Mouse (Mus musculus): ENCODE results near the gene Rai2. TPM values are rescaled to one million over a fixed set of nuclear protein-coding genes. Genes with fewer than 3 reads are reported as not detected.

The Rai2 gene
- not detected in 2 replicates for total RNA-seq (2017)

- ATAC-seq (ENCODE audit: extremely low read depth, insufficient number of reproducible peaks, low FRiP score, poor library complexity, severe bottlenecking): no peak
Measured at GRCm38 (mm10) chrX:161716865-161717763, at the start of gene Rai2. TSS of gene Rai2 (plus strand) at chrX:161717069.

DNA sequence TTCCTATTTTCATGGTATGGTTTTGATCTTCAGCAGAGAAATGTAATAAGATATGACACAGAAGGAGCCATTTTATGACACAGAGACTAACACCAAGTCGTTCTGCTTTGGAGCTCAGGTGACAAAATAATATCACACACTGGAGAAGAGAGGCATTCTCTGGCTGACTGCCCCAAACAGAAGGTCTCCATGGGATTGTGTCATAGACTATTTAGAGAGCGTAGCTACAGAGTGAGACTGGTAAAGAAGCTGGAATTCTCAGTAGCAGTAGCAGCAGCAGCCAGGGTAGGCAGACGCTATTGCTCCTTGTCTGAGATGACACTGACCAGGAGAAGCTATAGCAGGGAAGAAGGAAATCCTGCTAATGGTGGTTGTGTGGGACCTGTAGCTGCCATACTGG lies 27.5 kb upstream of the Rai2 start:
- no peak for ATAC-seq (ENCODE audit: extremely low read depth, insufficient number of reproducible peaks, low FRiP score, poor library complexity, severe bottlenecking)

DNA sequence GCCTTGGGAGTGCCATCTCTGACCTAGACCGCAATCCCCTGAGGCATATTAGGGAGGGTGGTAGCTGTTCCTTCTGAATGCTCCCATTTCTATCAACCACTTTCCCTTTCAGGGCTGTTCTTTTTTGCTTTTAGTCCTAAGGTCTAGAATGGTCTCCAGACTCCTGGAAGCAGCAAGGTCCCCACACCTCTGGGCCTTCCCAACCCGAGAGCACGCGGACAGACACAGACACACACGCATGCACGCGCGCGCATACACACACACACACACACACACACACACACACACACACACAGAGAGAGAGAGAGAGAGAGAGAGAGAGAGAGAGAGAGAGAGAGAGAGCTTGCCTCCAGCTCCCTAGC lies 385 bp upstream of the Rai2 start:
- no peak for ATAC-seq (ENCODE audit: extremely low read depth, insufficient number of reproducible peaks, low FRiP score, poor library complexity, severe bottlenecking)

DNA sequence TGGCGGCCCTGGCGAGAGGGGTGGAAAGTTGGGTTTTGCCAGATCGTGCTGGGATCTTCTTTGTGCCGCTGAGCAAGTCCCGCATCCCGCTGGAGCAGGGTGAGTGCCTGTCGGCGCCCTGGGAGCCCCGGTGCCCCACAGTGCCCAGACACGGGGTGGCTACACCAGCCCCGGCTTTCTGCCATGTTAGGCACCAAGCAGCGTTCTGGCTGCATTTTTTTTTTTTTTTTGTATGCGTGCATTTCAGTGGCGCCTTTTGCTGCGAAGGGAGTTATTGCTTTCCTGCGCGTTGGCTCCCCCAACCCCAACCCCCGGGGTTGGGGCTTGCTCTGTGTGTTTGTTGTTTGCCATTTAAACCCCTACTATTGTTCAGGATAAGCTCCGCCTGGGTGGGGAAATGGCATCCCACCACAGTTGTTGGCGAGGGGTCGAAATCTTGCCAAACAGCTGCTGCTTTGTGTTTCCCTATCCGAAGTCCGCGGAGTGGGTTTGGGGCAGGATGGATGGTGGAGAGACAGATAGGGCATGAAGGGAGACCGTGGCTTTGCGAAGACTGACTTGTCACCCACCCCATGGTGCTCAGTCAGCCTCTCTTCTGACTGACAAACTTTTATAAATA lies 1.0 kb downstream of the Rai2 start:
- ATAC-seq (ENCODE audit: extremely low read depth, insufficient number of reproducible peaks, low FRiP score, poor library complexity, severe bottlenecking): no peak

DNA sequence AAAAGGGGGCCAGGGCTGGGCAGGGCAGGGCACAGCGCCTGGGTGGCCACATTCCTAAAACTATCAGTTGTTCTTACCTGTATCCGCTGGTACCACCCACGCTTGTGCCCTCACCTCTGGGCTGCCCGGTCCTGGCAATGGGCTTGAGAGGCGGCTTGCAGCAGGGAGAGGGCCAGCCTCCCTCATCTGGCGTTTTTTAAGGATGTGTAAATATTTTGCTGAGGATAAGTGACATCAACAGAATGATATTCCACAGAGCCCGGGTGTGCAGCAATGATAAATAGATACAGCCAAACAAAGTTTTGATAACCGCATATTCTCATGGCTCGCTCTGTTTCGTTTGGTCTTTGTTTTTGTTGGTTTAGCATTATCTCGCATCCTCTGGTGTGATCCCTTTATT lies 1.7 kb downstream of the Rai2 start:
- no peak for ATAC-seq (ENCODE audit: extremely low read depth, insufficient number of reproducible peaks, low FRiP score, poor library complexity, severe bottlenecking)

DNA sequence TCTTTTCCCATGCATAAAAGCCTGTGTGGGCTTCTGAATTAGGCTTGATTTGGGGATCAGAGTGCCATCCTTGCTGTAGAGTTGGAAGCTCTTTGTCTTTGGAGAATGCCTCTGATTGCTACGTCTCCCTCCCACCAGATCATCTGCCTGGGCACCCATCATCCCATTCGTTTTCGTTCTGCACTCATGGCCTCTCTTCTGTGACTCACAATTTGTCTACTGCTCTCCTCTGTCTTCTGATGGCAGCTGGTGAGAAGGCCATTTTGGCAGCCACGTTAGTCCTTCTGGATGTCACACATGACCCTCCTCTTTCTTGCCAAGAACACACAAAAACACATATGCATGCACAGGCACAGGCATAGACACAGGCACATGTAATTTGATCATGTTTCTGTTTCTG lies 4.2 kb downstream of the Rai2 start:
- no peak for ATAC-seq (ENCODE audit: extremely low read depth, insufficient number of reproducible peaks, low FRiP score, poor library complexity, severe bottlenecking)

- ATAC-seq (ENCODE audit: extremely low read depth, insufficient number of reproducible peaks, low FRiP score, poor library complexity, severe bottlenecking): no peak
Measured at GRCm38 (mm10) chrX:161723391-161723808, 6.5 kb downstream of the Rai2 start.

GRCm38 (mm10) chrX:161726257-161726656 lies 9.4 kb downstream of the Rai2 start:
- no peak for ATAC-seq (ENCODE audit: extremely low read depth, insufficient number of reproducible peaks, low FRiP score, poor library complexity, severe bottlenecking)

DNA sequence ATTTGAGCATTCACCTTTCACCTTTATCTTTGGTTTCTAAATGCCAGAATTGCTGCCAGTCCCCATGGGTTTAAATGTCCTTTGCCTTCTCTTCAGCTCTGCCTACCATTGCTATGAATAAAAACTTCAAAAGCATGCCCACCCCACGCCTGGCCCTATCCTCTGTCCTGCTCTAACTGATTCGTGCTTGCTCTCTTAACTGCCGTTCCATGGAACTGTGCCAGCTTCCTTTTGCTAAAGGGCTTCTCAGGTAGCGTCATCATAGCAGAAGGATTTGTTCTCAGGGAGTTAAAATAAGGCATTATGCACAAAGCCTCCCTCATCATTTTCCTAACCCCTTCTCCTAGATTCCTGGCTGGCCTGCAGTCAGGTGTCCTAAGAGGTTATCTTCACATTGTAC lies 11.6 kb downstream of the Rai2 start:
- ATAC-seq (ENCODE audit: extremely low read depth, insufficient number of reproducible peaks, low FRiP score, poor library complexity, severe bottlenecking): no peak

GRCm38 (mm10) chrX:161730026-161730425 lies 13.2 kb downstream of the Rai2 start:
- no peak for ATAC-seq (ENCODE audit: extremely low read depth, insufficient number of reproducible peaks, low FRiP score, poor library complexity, severe bottlenecking)

- no peak for ATAC-seq (ENCODE audit: extremely low read depth, insufficient number of reproducible peaks, low FRiP score, poor library complexity, severe bottlenecking)
Measured at GRCm38 (mm10) chrX:161731859-161732258, 15.0 kb downstream of the Rai2 start.

- no peak for ATAC-seq (ENCODE audit: extremely low read depth, insufficient number of reproducible peaks, low FRiP score, poor library complexity, severe bottlenecking)
Measured at GRCm38 (mm10) chrX:161733581-161734309, 16.9 kb downstream of the Rai2 start.

GRCm38 (mm10) chrX:161734310-161734676 lies 17.4 kb downstream of the Rai2 start:
- ATAC-seq (ENCODE audit: extremely low read depth, insufficient number of reproducible peaks, low FRiP score, poor library complexity, severe bottlenecking): no peak

GRCm38 (mm10) chrX:161739374-161739773 lies 22.5 kb downstream of the Rai2 start:
- ATAC-seq (ENCODE audit: extremely low read depth, insufficient number of reproducible peaks, low FRiP score, poor library complexity, severe bottlenecking): no peak

DNA sequence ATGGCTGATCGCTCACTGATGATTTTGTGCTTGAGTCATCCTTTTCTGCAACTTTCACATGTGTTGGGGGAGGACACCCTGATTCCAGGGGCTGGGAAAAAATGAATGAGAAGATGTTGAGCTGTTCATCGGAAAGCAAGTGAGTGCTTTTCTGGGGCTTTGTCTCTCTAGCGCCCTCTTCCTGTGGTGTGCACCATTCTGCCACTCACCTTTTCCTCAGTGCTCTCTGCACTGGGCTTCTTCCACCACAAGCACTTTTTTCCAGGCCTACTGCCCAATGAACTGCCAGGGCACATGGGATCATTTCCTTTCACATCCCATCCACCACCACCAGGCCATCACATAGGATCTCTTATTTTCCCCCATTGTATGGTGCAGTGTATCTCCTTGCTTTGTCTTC lies 26.2 kb downstream of the Rai2 start:
- no peak for ATAC-seq (ENCODE audit: extremely low read depth, insufficient number of reproducible peaks, low FRiP score, poor library complexity, severe bottlenecking)

DNA sequence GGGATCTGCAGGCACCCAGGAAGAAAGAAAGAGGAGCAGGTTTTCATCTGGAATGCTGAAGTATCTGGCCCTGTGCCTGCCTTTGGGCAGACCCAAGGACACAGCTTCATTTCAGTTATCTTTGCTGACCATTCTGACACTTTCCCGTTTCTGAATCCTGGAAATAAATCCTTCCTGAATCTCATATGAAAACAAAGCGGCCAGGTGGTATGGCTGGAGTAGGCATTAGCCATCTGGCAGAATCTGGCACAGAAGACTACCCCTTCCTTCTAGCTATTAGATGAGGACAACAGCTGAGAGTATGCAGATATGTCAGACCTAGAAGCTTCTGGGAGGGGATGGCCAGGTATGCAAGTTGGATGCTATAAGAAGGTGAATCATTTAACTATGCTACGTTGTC lies 28.4 kb downstream of the Rai2 start:
- no peak for ATAC-seq (ENCODE audit: extremely low read depth, insufficient number of reproducible peaks, low FRiP score, poor library complexity, severe bottlenecking)

DNA sequence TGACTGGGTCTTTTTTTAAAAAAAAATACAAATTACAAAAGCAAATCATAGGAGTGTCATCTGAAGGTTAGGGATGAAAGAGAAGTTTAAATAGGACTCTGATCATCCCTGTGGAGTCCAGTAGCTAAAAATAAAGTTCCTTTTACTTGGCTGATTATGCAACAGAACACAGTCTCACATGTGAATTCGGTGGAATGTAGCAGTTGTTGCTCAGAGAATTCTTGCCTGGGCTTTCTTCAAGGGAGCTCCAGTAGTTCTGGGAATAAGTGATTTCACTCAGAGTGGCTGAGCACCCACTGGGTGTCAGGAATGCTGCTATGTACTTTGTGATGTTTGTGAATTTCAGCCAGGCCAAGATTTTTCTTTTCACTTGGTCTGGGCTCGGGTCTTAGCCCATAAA lies 30.5 kb downstream of the Rai2 start:
- no peak for ATAC-seq (ENCODE audit: extremely low read depth, insufficient number of reproducible peaks, low FRiP score, poor library complexity, severe bottlenecking)

- ATAC-seq (ENCODE audit: extremely low read depth, insufficient number of reproducible peaks, low FRiP score, poor library complexity, severe bottlenecking): no peak
Measured at GRCm38 (mm10) chrX:161753514-161753913, 36.6 kb downstream of the Rai2 start.

DNA sequence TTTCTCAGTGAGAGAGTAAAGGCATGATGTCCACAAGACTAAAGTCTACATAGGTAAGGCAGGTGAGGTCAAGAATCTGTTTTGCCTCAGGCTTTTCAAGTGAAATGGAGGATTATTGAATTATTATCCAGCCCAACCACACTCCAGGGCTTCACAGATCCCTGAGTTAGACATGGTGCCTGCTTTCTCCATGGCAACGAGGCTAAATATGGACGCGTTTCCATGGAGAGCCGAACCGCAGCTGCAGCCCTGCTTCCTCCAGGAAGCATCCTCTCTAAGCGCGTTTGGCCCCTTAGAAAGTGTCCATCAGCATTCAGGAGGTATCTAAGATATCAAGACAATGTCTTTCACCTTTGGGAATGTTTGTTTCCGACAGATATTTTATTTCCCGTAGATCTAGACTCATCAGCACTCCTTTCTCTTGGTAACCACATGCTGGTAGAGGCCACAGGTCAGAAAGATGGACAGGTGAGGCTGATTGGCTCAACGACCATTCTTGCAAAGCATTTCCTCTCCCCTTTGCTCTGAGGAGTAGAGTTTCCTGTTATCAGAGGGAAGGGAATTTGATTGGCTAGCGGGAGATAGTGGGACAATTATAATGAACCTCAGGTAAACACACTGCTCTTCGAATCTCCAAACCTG lies 59.6 kb downstream of the Rai2 start:
- ATAC-seq (ENCODE audit: extremely low read depth, insufficient number of reproducible peaks, low FRiP score, poor library complexity, severe bottlenecking): no peak
